Mouse (Mus musculus): ENCODE data around the gene Slc35d2.

DNA sequence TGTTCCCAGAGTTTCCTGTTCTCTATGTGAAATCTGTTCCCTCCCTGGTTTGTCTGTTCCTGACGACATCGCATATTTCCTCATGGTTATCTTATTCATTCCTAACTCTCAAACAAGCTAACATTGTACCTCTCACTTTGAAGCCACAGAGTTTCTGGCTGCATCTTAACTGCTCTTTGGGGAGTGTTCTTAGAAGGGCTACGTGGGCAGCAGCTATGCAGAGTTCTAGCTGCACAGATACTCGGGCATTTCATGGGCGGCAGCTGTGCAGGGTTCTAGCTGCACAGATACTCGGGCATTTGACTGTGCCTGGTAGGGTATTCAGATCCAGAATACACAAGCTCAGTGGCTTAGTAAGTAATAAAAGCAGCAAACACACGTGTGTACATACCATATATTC lies 41.1 kb downstream of the Slc35d2 start:
- TF ChIP-seq CTCF (IDR thresholded peaks at IDR 0.05; ENCODE audit: control insufficient read depth, insufficient read depth, low read length) (no peak), POLR2A (IDR thresholded peaks at IDR 0.05; ENCODE audit: borderline replicate concordance, control insufficient read depth, low read depth, low read length) (no peak)
